Mouse (Mus musculus) forebrain, embryonic 10.5 days (tissue): ENCODE results near the gene Nav1. TPM values are rescaled to one million over a fixed set of nuclear protein-coding genes. Genes with fewer than 3 reads are reported as not detected.

ENCODE experiments used
- DNase-seq: peaks from one replicate; pipeline ENCODE4 v3.0.0-alpha.2; 2017; ENCODE audit warnings: low spot score; ENCODE audit errors: extremely low spot score
- H3K27ac ChIP-seq: fragments of 300-500 bp; sonication (generic); 2 replicates; pipeline ENCODE4 v1.5.1; 2016; ENCODE audit warnings: mild to moderate bottlenecking
- H3K27me3 ChIP-seq: fragments of 300-500 bp; sonication (generic); 2 replicates; pipeline ENCODE4 v1.6.1; 2016; ENCODE audit warnings: mild to moderate bottlenecking; ENCODE audit not compliant: poor library complexity, severe bottlenecking
- H3K36me3 ChIP-seq: fragments of 300-500 bp; sonication (generic); replicated peaks from 2 replicates; pipeline ENCODE4 v1.6.1; 2016; ENCODE audit warnings: mild to moderate bottlenecking, moderate library complexity
- H3K4me1 ChIP-seq: fragments of 300-500 bp; sonication (generic); 2 replicates; pipeline ENCODE4 v1.6.1; 2016
- H3K4me3 ChIP-seq: fragments of 300-500 bp; sonication (generic); 2 replicates; pipeline ENCODE4 v1.5.1; 2016; ENCODE audit warnings: mild to moderate bottlenecking, moderate library complexity
- H3K9me3 ChIP-seq: fragments of 300-500 bp; sonication (generic); 2 replicates; pipeline ENCODE4 v1.6.1; 2016; ENCODE audit warnings: mild to moderate bottlenecking, moderate library complexity
- WGBS: fragments of 180-500 bp; shearing (Covaris S2); methylation state at CpG from one replicate; pipeline ENCODE4 v1.1.7; 2016; 5-methylcytosine and 5-hydroxymethylcytosine counted together
- microRNA-seq: library from miRNA; unstranded; fragments of <30 nt; microRNA quantifications from one replicate; pipeline ENCODE4, GENCODE M21; 2017
- polyA plus RNA-seq: library from polyadenylated mRNA; unstranded; fragments of >200 nt; fragmentation: Nextera tagmentation; extraction: Ambion mirVana; gene quantifications from 2 replicates; pipeline ENCODE4 v1.2.1, GENCODE M21; 2016

The Nav1 gene
- polyA plus RNA-seq, 1 experiment from 2014 or later = 25.3 TPM

DNA sequence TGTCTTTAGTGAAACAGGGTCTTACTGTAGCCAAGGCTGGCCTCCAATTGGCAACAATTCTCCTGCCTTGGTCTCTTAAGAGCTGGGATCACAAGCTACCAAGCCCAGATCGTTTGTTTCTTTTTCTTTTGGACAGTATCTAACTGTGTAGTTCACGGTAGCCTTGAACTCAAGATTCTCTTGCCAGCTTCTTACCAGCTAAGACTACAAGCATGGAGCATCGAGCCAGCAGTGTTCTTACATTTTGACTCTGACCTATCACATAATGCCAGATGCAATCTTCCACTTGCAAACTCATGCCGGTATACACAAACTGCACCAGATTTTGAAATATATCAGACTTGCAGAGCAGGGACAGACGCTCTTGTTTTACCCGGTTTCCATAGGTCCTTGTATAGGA is 184.3 kb downstream of the Nav1 start:
- H3K9me3 ChIP-seq = no peaks in the 10 kb centered on the region
- no peak overlapping the region for H3K27ac ChIP-seq
- no peak for DNase-seq
- no peak overlapping the region for H3K4me3 ChIP-seq
- H3K27me3 ChIP-seq = no peaks in the 10 kb centered on the region
- H3K4me1 ChIP-seq = peaks cover 8% of the 10 kb centered on the region
- peaks cover 100% of the 10 kb centered on the region for H3K36me3 ChIP-seq
- WGBS = 94% methylated on average over 6 of the region's 6 CpGs

DNA sequence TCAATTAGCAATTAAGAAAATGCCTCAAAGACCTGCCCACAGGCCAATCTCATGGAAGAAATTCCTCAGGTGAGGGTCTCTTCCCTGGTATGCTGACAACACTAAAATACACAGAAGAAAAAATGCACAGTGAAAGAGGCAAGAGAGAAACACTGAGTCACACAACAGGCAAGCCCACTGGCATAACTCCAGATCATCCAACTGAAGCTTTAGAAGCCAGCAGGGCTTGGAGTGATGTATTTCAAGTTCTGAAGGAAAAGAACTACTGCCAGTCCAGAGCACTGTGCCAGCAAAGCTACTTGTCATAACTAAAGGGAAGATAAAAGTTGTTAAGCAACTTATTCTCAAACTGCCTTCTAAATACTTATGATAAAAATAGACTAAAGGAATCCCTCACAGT is 193.1 kb downstream of the Nav1 start:
- no peak for DNase-seq
- peaks cover 100% of the 10 kb centered on the region for H3K36me3 ChIP-seq

DNA sequence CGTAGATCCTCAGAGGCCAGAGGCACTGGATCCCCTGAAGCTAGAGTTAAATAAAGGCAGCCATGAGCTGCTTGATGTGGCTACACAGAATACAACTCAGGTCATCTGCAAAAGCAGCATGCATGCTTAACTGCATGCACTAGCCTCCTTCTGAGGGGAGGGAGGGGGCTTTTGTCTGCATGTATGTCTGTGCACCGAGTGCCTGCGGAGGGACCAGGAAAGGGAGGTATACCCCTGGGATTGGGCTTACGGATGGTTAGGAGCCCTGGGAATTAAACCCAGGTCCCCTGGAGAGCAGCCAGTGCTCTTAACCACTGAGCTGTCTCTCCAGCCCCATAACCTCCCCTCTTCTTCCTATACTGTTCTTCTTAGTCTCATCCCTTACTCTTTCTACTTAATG is 195.0 kb downstream of the Nav1 start:
- no peak for DNase-seq
- no peak overlapping the region for H3K27ac ChIP-seq
- H3K4me1 ChIP-seq = no peaks in the 10 kb centered on the region
- no peaks in the 10 kb centered on the region for H3K27me3 ChIP-seq
- no peaks in the 10 kb centered on the region for H3K9me3 ChIP-seq
- WGBS = 83% methylated on average over 4 of the region's 4 CpGs
- no peak overlapping the region for H3K4me3 ChIP-seq
- H3K36me3 ChIP-seq = peaks cover 100% of the 10 kb centered on the region

More for the DNA sequence above, 193.1 kb downstream of the Nav1 start:
- no peaks in the 10 kb centered on the region for H3K9me3 ChIP-seq
- H3K4me1 ChIP-seq = no peaks in the 10 kb centered on the region
- no peak overlapping the region for H3K4me3 ChIP-seq
- no peak overlapping the region for H3K27ac ChIP-seq
- no peaks in the 10 kb centered on the region for H3K27me3 ChIP-seq

DNA sequence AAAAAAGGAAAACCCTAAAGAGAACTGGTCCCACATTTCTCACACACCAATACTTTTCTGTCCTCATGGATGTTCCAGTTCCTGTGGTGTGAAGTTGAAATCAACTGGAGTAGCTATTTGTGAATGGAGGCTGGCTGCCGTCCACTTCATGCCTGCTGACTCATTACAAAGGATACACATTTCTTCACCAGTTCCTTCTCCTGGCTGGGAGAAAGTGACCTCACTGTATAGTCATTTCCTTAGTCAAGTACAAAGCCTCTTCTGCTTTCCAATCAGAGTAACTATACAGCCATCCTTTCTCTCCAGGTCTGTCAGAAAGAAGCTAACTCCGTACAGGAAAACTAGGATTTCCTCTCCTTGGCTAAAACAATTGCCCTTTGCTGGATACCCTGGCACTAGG is 196.1 kb downstream of the Nav1 start:
- H3K27ac ChIP-seq = no peak overlapping the region
- DNase-seq = no peak
- no peak overlapping the region for H3K4me3 ChIP-seq
- no peaks in the 10 kb centered on the region for H3K27me3 ChIP-seq
- H3K9me3 ChIP-seq = no peaks in the 10 kb centered on the region
- no peaks in the 10 kb centered on the region for H3K4me1 ChIP-seq
- 92% methylated on average over 2 of the region's 2 CpGs for WGBS
- peaks cover 100% of the 10 kb centered on the region for H3K36me3 ChIP-seq

DNA sequence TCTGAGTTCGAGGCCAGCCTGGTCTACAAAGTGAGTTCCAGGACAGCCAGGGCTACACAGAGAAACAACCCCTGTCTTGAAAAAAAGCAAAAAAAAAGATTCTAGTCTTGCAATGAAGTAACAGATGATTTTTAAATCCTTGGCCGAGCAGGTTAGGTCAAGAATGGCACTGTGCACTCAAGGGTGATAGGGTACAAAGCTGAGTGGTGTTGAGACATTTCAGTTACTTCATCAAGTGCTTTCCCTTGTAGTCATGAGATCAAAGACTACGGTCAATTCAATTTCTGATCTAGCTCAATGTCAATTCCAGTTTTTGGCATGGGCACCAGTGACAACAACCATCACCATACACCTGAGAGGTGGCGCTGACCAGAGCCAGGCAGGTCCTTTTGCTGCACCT is 198.1 kb downstream of the Nav1 start:
- peaks cover 100% of the 10 kb centered on the region for H3K36me3 ChIP-seq
- H3K27me3 ChIP-seq = no peaks in the 10 kb centered on the region
- 98% methylated on average over 4 of the region's 4 CpGs for WGBS
- H3K9me3 ChIP-seq = no peaks in the 10 kb centered on the region
- no peak overlapping the region for H3K27ac ChIP-seq
- no peaks in the 10 kb centered on the region for H3K4me1 ChIP-seq
- no peak for DNase-seq
- H3K4me3 ChIP-seq = no peak overlapping the region

DNA sequence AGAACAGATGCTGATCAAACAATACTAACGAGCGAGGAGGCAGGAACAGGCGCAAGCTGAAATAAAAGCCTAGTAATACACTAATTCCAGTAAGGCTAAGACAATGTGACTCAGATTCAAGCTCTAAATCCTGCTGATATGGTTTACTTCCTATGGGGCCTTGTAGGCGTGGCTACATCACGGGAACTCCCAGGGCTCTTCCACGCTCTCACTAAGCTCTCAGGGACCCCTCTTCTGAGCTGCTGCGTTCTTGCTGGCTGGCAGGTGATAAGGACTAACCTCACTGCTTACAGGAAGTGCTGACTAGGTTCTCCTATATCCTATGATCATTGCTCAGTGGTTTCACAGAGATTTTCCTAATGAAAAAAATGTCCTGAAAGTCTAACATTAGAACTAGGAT is 201.7 kb downstream of the Nav1 start:
- DNase-seq = no peak
- WGBS = 84% methylated on average over 7 of the region's 7 CpGs
- Histone ChIP-seq H3K36me3 (peaks cover 100% of the 10 kb centered on the region), H3K4me3 (no peak overlapping the region), H3K9me3 (no peaks in the 10 kb centered on the region), H3K27me3 (no peaks in the 10 kb centered on the region), H3K4me1 (no peaks in the 10 kb centered on the region), H3K27ac (no peak overlapping the region)

DNA sequence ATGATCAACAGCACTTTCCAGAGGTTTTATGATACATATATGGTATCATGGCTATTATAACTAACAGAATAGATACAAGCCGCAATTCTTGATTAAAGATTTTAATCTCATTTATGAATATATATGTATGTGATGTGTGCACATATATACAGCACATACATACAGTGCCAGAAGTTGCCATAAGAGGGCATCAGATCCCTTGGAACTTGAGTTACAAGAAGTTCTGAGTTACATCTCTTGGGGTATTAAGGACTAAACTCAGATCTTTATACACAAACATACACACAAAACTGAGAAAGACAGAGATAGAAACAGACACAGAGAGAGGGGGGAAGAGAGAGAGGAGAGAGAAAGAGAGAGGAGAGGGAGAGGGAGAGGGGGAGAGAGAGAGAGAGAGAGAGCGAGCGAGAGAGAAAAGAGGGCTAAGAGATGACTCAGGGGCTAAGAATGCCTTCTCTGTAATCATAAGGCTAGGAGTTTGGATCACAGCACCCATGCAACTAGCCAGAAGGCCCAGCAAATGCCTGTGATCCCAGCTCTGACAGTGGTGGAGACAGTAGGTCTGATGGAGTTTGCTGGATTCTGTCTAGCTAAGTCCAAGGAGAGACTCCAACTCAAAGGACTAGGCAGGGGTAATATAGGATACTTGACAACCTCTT is 205.5 kb downstream of the Nav1 start:
- WGBS = 91% methylated on average over 3 of the region's 3 CpGs
- H3K36me3 ChIP-seq = peaks cover 100% of the 10 kb centered on the region
- no peak for DNase-seq

DNA sequence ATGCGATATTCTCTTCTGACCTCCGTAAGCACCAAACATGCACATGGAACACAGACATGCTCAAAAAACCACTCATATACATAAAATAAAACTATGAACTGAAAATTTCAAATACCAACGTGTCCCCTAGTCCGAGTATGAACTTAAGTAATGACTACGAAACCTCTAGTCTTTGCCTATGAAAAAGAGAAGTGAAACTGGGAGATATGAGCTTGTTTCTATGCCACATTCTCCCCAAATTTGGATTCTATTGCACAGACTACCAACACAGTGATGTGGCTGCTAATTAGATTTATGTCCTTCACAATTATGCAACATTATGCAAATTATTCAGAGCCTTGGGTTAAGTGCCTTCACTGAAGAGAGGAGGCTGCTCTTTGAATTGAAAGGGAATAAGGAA is 207.6 kb downstream of the Nav1 start:
- Histone ChIP-seq H3K27ac (no peak overlapping the region), H3K4me1 (no peaks in the 10 kb centered on the region), H3K27me3 (no peaks in the 10 kb centered on the region), H3K4me3 (no peak overlapping the region), H3K9me3 (no peaks in the 10 kb centered on the region), H3K36me3 (peaks cover 99% of the 10 kb centered on the region)
- 96% methylated on average over 5 of the region's 5 CpGs for WGBS
- no peak for DNase-seq

More for the DNA sequence above, 205.5 kb downstream of the Nav1 start:
- Histone ChIP-seq H3K9me3 (no peaks in the 10 kb centered on the region), H3K4me1 (no peaks in the 10 kb centered on the region), H3K27me3 (no peaks in the 10 kb centered on the region), H3K4me3 (no peak overlapping the region), H3K27ac (no peak overlapping the region)

DNA sequence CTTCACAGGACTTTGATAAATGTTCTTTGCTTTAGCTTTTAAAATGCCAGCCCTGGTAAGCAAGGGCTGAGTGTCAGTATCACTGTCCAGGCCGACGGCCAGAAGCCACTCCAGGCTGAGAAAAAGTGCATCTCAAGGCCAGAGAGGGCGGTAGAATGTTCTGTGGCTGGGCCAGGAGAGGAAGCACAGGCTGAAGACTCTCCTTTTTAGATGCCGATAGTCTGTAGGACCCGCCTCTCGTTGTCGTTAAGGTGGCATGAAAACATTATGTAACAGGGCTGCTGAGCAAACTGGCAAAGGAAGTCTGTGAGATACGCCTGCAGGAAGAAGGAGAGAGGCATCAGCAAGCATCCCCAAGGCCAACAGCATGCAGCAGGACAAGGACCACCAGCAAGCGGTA is 221.9 kb downstream of the Nav1 start:
- Histone ChIP-seq H3K4me3 (no peak overlapping the region), H3K27me3 (no peaks in the 10 kb centered on the region), H3K27ac (no peak overlapping the region), H3K4me1 (0 out of 2 replicates have a peak, but pooled peaks cover 1% of the 10 kb centered on the region), H3K36me3 (peaks cover 89% of the 10 kb centered on the region), H3K9me3 (no peaks in the 10 kb centered on the region)
- 93% methylated on average over 9 of the region's 9 CpGs for WGBS
- no peak for DNase-seq

Small RNA genes lying within 50 kb of the gene (microRNA-seq; reads per million reads assigned to microRNA genes)
- gene Mir1231 = 1.2 reads per million

Other genes starting within 250 kb of the Nav1 start
- gene Shisa4, start 232.1 kb downstream of the Nav1 start, polyA plus RNA-seq = 60.5 and 62.4 TPM in 2 replicates
- gene Ipo9, start 176.8 kb downstream of the Nav1 start, polyA plus RNA-seq = 193 and 203 TPM in 2 replicates
- 41.9 and 42.0 TPM in 2 replicates for gene Csrp1, start 112.8 kb upstream of the Nav1 start, polyA plus RNA-seq
- 20.2 and 21.4 TPM in 2 replicates for gene Phlda3, start 158.8 kb upstream of the Nav1 start, polyA plus RNA-seq
- 0.55 and 1.3 TPM in 2 replicates for gene Tnni1, start 172.1 kb upstream of the Nav1 start, polyA plus RNA-seq
- gene Lad1, start 211.3 kb upstream of the Nav1 start, polyA plus RNA-seq = 3.1 and 3.7 TPM in 2 replicates
- gene Tnnt2, start 229.1 kb upstream of the Nav1 start, polyA plus RNA-seq = 0.45 TPM in 1 of 2 replicates, not detected in the other